Mouse (Mus musculus) hindbrain, embryonic 12.5 days (tissue): ENCODE results near the gene Syt1. TPM values are rescaled to one million over a fixed set of nuclear protein-coding genes. Genes with fewer than 3 reads are reported as not detected.

Experiments
- ATAC-seq: fragments of 200-750 bp; cut with Nextera tagmentation; 2 replicates; pipeline ENCODE4 v1.8.0; 2017; ENCODE audit warnings: moderate TSS enrichment; ENCODE audit not compliant: low FRiP score
- H3K27ac ChIP-seq: fragments of 300-500 bp; sonication (generic); 2 replicates; pipeline ENCODE4 v1.5.1; 2016; ENCODE audit warnings: mild to moderate bottlenecking
- H3K27me3 ChIP-seq: fragments of 300-500 bp; sonication (generic); 2 replicates; pipeline ENCODE4 v1.6.1; 2016; ENCODE audit warnings: mild to moderate bottlenecking
- H3K36me3 ChIP-seq: fragments of 300-500 bp; sonication (generic); 2 replicates; pipeline ENCODE4 v1.6.1; 2016; ENCODE audit warnings: mild to moderate bottlenecking
- H3K4me1 ChIP-seq: fragments of 300-500 bp; sonication (generic); 2 replicates; pipeline ENCODE4 v1.6.1; 2016
- H3K4me2 ChIP-seq: fragments of 300-500 bp; sonication (generic); replicated peaks from 2 replicates; pipeline ENCODE4 v1.6.1; 2016; ENCODE audit warnings: mild to moderate bottlenecking
- H3K4me3 ChIP-seq: fragments of 300-500 bp; sonication (generic); 2 replicates; pipeline ENCODE4 v1.5.1; 2016; ENCODE audit warnings: mild to moderate bottlenecking
- H3K9ac ChIP-seq: fragments of 300-500 bp; sonication (generic); 2 replicates; pipeline ENCODE4 v1.6.1; 2016; ENCODE audit warnings: mild to moderate bottlenecking, moderate library complexity
- H3K9me3 ChIP-seq: fragments of 300-500 bp; sonication (generic); replicated peaks from 2 replicates; pipeline ENCODE4 v1.6.1; 2016; ENCODE audit warnings: mild to moderate bottlenecking
- WGBS: fragments of 180-500 bp; shearing (Covaris S2); methylation state at CpG from one replicate; pipeline ENCODE4 v1.1.7; 2016; 5-methylcytosine and 5-hydroxymethylcytosine counted together
- polyA plus RNA-seq: library from polyadenylated mRNA; unstranded; fragments of >200 nt; fragmentation: Nextera tagmentation; extraction: Ambion mirVana; gene quantifications from 2 replicates; pipeline ENCODE4 v1.2.1, GENCODE M21; 2016

Gene Syt1
- polyA plus RNA-seq, 1 experiment from 2014 or later, result 40.3 TPM

- no peaks in the 10 kb centered on the region for H3K4me1 ChIP-seq
- H3K27ac ChIP-seq, result no peak overlapping the region
- 49% methylated on average over 3 of the region's 3 CpGs for WGBS
- no peaks in the 10 kb centered on the region; the same call in 1 of the 2 replicates for H3K36me3 ChIP-seq
- ATAC-seq, result no peak
- H3K4me3 ChIP-seq, result no peak overlapping the region
- H3K9me3 ChIP-seq, result no peaks in the 10 kb centered on the region
- no peaks in the 10 kb centered on the region for H3K27me3 ChIP-seq
- H3K4me2 ChIP-seq, result no peak overlapping the region
- no peak overlapping the region for H3K9ac ChIP-seq
Observed at GRCm38 (mm10) chr10:108626404-108626803, 384.4 kb downstream of the Syt1 start.

- Histone ChIP-seq H3K4me2 (no peak overlapping the region), H3K9ac (no peak overlapping the region), H3K4me3 (no peak overlapping the region), H3K9me3 (no peaks in the 10 kb centered on the region), H3K27me3 (no peaks in the 10 kb centered on the region), H3K36me3 (no peaks in the 10 kb centered on the region), H3K27ac (no peak overlapping the region), H3K4me1 (no peaks in the 10 kb centered on the region)
- 65% methylated on average over 4 of the region's 4 CpGs for WGBS
- ATAC-seq, result no peak
Observed at GRCm38 (mm10) chr10:108623002-108623401, 387.8 kb downstream of the Syt1 start.

GRCm38 (mm10) chr10:108619861-108620260, 390.9 kb downstream of the Syt1 start:
- no peaks in the 10 kb centered on the region for H3K9me3 ChIP-seq
- 89% methylated on average over 5 of the region's 5 CpGs for WGBS
- H3K4me2 ChIP-seq, result no peak overlapping the region
- no peak overlapping the region for H3K9ac ChIP-seq
- H3K27ac ChIP-seq, result no peak overlapping the region
- no peaks in the 10 kb centered on the region for H3K4me1 ChIP-seq
- H3K36me3 ChIP-seq, result no peaks in the 10 kb centered on the region
- ATAC-seq, result no peak
- H3K27me3 ChIP-seq, result no peaks in the 10 kb centered on the region
- no peak overlapping the region for H3K4me3 ChIP-seq

GRCm38 (mm10) chr10:108619217-108619616, 391.6 kb downstream of the Syt1 start:
- Histone ChIP-seq H3K4me1 (no peaks in the 10 kb centered on the region), H3K36me3 (no peaks in the 10 kb centered on the region), H3K27ac (no peak overlapping the region), H3K9ac (no peak overlapping the region), H3K9me3 (no peaks in the 10 kb centered on the region), H3K27me3 (no peaks in the 10 kb centered on the region), H3K4me3 (no peak overlapping the region), H3K4me2 (no peak overlapping the region)
- WGBS, result 90% methylated on average over 5 of the region's 5 CpGs
- no peak for ATAC-seq

- 0 out of 2 replicates have a peak, but pooled peaks cover 5% of the 10 kb centered on the region for H3K9me3 ChIP-seq
- no peaks in the 10 kb centered on the region for H3K4me1 ChIP-seq
- WGBS, result 76% methylated on average over 14 of the region's 14 CpGs
- H3K4me2 ChIP-seq, result no peak overlapping the region
- H3K9ac ChIP-seq, result no peak overlapping the region
- no peaks in the 10 kb centered on the region for H3K36me3 ChIP-seq
- no peak overlapping the region for H3K27ac ChIP-seq
- ATAC-seq, result no peak
- H3K27me3 ChIP-seq, result no peaks in the 10 kb centered on the region
- H3K4me3 ChIP-seq, result no peak overlapping the region
Observed at GRCm38 (mm10) chr10:108610057-108610644, 400.6 kb downstream of the Syt1 start.

- H3K27ac ChIP-seq, result no peak overlapping the region
- H3K27me3 ChIP-seq, result no peaks in the 10 kb centered on the region
- no peak overlapping the region for H3K4me3 ChIP-seq
- peaks cover 10% of the 10 kb centered on the region; the same call in 1 of the 2 replicates for H3K9me3 ChIP-seq
- no peaks in the 10 kb centered on the region for H3K4me1 ChIP-seq
- no peak overlapping the region for H3K9ac ChIP-seq
- H3K36me3 ChIP-seq, result no peaks in the 10 kb centered on the region
- WGBS, result 90% methylated on average over 8 of the region's 8 CpGs
- no peak overlapping the region for H3K4me2 ChIP-seq
- no peak for ATAC-seq
Observed at GRCm38 (mm10) chr10:108601672-108602412, 408.9 kb downstream of the Syt1 start.

GRCm38 (mm10) chr10:108600693-108601092, 410.1 kb downstream of the Syt1 start:
- Histone ChIP-seq H3K9ac (no peak overlapping the region), H3K4me2 (no peak overlapping the region), H3K9me3 (peaks cover 10% of the 10 kb centered on the region; the same call in 1 of the 2 replicates), H3K4me3 (no peak overlapping the region), H3K36me3 (no peaks in the 10 kb centered on the region), H3K27ac (no peak overlapping the region), H3K27me3 (no peaks in the 10 kb centered on the region), H3K4me1 (no peaks in the 10 kb centered on the region)
- WGBS, result 73% methylated on average over 9 of the region's 9 CpGs
- no peak for ATAC-seq

GRCm38 (mm10) chr10:108597385-108597784, 413.4 kb downstream of the Syt1 start:
- Histone ChIP-seq H3K9me3 (peaks cover 10% of the 10 kb centered on the region; the same call in 1 of the 2 replicates), H3K36me3 (no peaks in the 10 kb centered on the region), H3K9ac (no peak overlapping the region), H3K4me2 (no peak overlapping the region), H3K27me3 (no peaks in the 10 kb centered on the region), H3K27ac (no peak overlapping the region), H3K4me1 (no peaks in the 10 kb centered on the region), H3K4me3 (no peak overlapping the region)
- WGBS, result 86% methylated on average over 1 of the region's 1 CpGs
- ATAC-seq, result no peak

GRCm38 (mm10) chr10:108596162-108596927, 414.4 kb downstream of the Syt1 start:
- H3K36me3 ChIP-seq, result no peaks in the 10 kb centered on the region
- peaks cover 10% of the 10 kb centered on the region; the same call in 1 of the 2 replicates for H3K9me3 ChIP-seq
- no peak overlapping the region for H3K4me2 ChIP-seq
- no peak overlapping the region for H3K9ac ChIP-seq
- H3K27me3 ChIP-seq, result no peaks in the 10 kb centered on the region
- no peak for ATAC-seq
- H3K27ac ChIP-seq, result no peak overlapping the region
- 79% methylated on average over 11 of the region's 11 CpGs for WGBS
- no peaks in the 10 kb centered on the region for H3K4me1 ChIP-seq
- no peak overlapping the region for H3K4me3 ChIP-seq

GRCm38 (mm10) chr10:108589355-108589754, 421.4 kb downstream of the Syt1 start:
- 95% methylated on average over 3 of the region's 3 CpGs for WGBS
- no peak overlapping the region for H3K27ac ChIP-seq
- H3K9ac ChIP-seq, result no peak overlapping the region
- ATAC-seq, result no peak
- no peaks in the 10 kb centered on the region for H3K27me3 ChIP-seq
- no peaks in the 10 kb centered on the region for H3K4me1 ChIP-seq
- H3K4me3 ChIP-seq, result no peak overlapping the region
- H3K4me2 ChIP-seq, result no peak overlapping the region
- no peaks in the 10 kb centered on the region for H3K9me3 ChIP-seq
- no peaks in the 10 kb centered on the region for H3K36me3 ChIP-seq

GRCm38 (mm10) chr10:108588924-108589323, 421.9 kb downstream of the Syt1 start:
- no peaks in the 10 kb centered on the region for H3K36me3 ChIP-seq
- H3K4me3 ChIP-seq, result no peak overlapping the region
- no peak overlapping the region for H3K9ac ChIP-seq
- no peak overlapping the region for H3K27ac ChIP-seq
- H3K4me2 ChIP-seq, result no peak overlapping the region
- H3K4me1 ChIP-seq, result peaks cover under 1% of the 10 kb centered on the region; the same call in 1 of the 2 replicates
- H3K9me3 ChIP-seq, result no peaks in the 10 kb centered on the region
- WGBS, result 90% methylated on average over 3 of the region's 3 CpGs
- ATAC-seq, result no peak
- no peaks in the 10 kb centered on the region for H3K27me3 ChIP-seq

- ATAC-seq, result no peak
- no peaks in the 10 kb centered on the region for H3K9me3 ChIP-seq
- WGBS, result 14% methylated on average over 11 of the region's 11 CpGs
- H3K36me3 ChIP-seq, result no peaks in the 10 kb centered on the region
- H3K9ac ChIP-seq, result no peak overlapping the region
- H3K4me1 ChIP-seq, result peaks cover 13% of the 10 kb centered on the region
- H3K4me3 ChIP-seq, result no peak overlapping the region
- no peaks in the 10 kb centered on the region for H3K27me3 ChIP-seq
- no peak overlapping the region for H3K27ac ChIP-seq
- H3K4me2 ChIP-seq, result peak overlapping the region; percentile 38
Observed at GRCm38 (mm10) chr10:108583694-108584093, 427.1 kb downstream of the Syt1 start.
